Mouse (Mus musculus) hindbrain, embryonic 11.5 days (tissue): Measurements from ENCODE around the gene Ctsz. TPM values are rescaled to one million over a fixed set of nuclear protein-coding genes. Genes with fewer than 3 reads are reported as not detected.

Experiments
- ATAC-seq: fragments of 200-750 bp; cut with Nextera tagmentation; 2 replicates; pipeline ENCODE4 v1.8.0; 2017; ENCODE audit warnings: mild to moderate bottlenecking, moderate TSS enrichment, moderate library complexity; ENCODE audit not compliant: low FRiP score
- DNase-seq: peaks from one replicate; pipeline ENCODE4 v3.0.0-alpha.2; 2015; ENCODE audit warnings: low spot score
- H3K27ac ChIP-seq: fragments of 300-500 bp; sonication (generic); 2 replicates; pipeline ENCODE4 v1.5.1; 2014; ENCODE audit warnings: mild to moderate bottlenecking, low read depth, low read length
- H3K27me3 ChIP-seq: fragments of 300-500 bp; sonication (generic); 2 replicates; pipeline ENCODE4 v1.6.1; 2014; ENCODE audit warnings: mild to moderate bottlenecking, low read length, moderate library complexity, mixed read lengths; ENCODE audit not compliant: control insufficient read depth, insufficient read depth
- H3K36me3 ChIP-seq: fragments of 300-500 bp; sonication (generic); 2 replicates; pipeline ENCODE4 v1.6.1; 2014; ENCODE audit warnings: mild to moderate bottlenecking, low read length, moderate library complexity, mixed read lengths; ENCODE audit not compliant: control insufficient read depth, insufficient read depth
- H3K4me1 ChIP-seq: fragments of 300-500 bp; sonication (generic); replicated peaks from 2 replicates; pipeline ENCODE4 v1.6.1; 2014; ENCODE audit warnings: low read length, mixed read lengths; ENCODE audit not compliant: control insufficient read depth, insufficient read depth
- H3K4me2 ChIP-seq: fragments of 300-500 bp; sonication (generic); replicated peaks from 2 replicates; pipeline ENCODE4 v1.6.1; 2014; ENCODE audit warnings: mild to moderate bottlenecking, low read depth, low read length
- H3K4me3 ChIP-seq: fragments of 300-500 bp; sonication (generic); 2 replicates; pipeline ENCODE4 v1.5.1; 2014; ENCODE audit warnings: low read depth, low read length
- H3K9ac ChIP-seq: fragments of 300-500 bp; sonication (generic); 2 replicates; pipeline ENCODE4 v1.6.1; 2014; ENCODE audit warnings: low read depth, low read length
- H3K9me3 ChIP-seq: fragments of 300-500 bp; sonication (generic); 2 replicates; pipeline ENCODE4 v1.6.1; 2016; ENCODE audit warnings: low read length; ENCODE audit not compliant: control insufficient read depth
- WGBS: fragments of 180-500 bp; shearing (Covaris S2); extraction: QIAGEN DNeasy Blood & Tissue Kit; methylation state at CpG from one replicate; pipeline ENCODE4 v1.1.7; 2014; 5-methylcytosine and 5-hydroxymethylcytosine counted together
- polyA plus RNA-seq: library from polyadenylated mRNA; unstranded; fragments of >200 nt; fragmentation: Nextera tagmentation; extraction: Ambion mirVana; gene quantifications from 2 replicates; pipeline ENCODE4 v1.2.1, GENCODE M21; 2014

Ctsz gene
- polyA plus RNA-seq = 90.2 and 93.7 TPM in 2 replicates

- Histone ChIP-seq H3K27me3 (no peaks in the 10 kb centered on the region), H3K9ac (peak within 1 kb of the TSS; percentile 68), H3K4me1 (no peaks in the 10 kb centered on the region), H3K4me3 (peak within 1 kb of the TSS; percentile 41), H3K9me3 (no peaks in the 10 kb centered on the region), H3K4me2 (peak within 1 kb of the TSS; percentile 70), H3K36me3 (no peaks in the 10 kb centered on the region), H3K27ac (no peak within 1 kb of the TSS)
- ATAC-seq (peak; percentile 87), DNase-seq (peak; percentile 76)
- under 1% methylated on average over 38 of the region's 38 CpGs for WGBS
These were observed at the start of gene Ctsz for GRCm38 (mm10) chr2:174438737-174439449. TSS of gene Ctsz (minus strand) at chr2:174439039.

- DNase-seq = no peak
- H3K36me3 ChIP-seq = no peaks in the 10 kb centered on the region
- no peaks in the 10 kb centered on the region for H3K4me1 ChIP-seq
- no peak for ATAC-seq
- no peak overlapping the region for H3K27ac ChIP-seq
- 86% methylated on average over 5 of the region's 5 CpGs for WGBS
- H3K4me3 ChIP-seq = no peak overlapping the region
- no peak overlapping the region for H3K4me2 ChIP-seq
- H3K9me3 ChIP-seq = no peaks in the 10 kb centered on the region
- no peaks in the 10 kb centered on the region for H3K27me3 ChIP-seq
- no peak overlapping the region for H3K9ac ChIP-seq
These were observed 48.2 kb upstream of the Ctsz start for GRCm38 (mm10) chr2:174487005-174487404.

- 78% methylated on average over 5 of the region's 5 CpGs for WGBS
- H3K9me3 ChIP-seq = no peaks in the 10 kb centered on the region
These were observed 39.9 kb upstream of the Ctsz start for GRCm38 (mm10) chr2:174478746-174479145.

GRCm38 (mm10) chr2:174477543-174478319, 38.9 kb upstream of the Ctsz start:
- ATAC-seq = no peak
- H3K36me3 ChIP-seq = no peaks in the 10 kb centered on the region
- no peak overlapping the region for H3K4me3 ChIP-seq
- no peak for DNase-seq
- H3K4me1 ChIP-seq = 0 out of 2 replicates have a peak, but pooled peaks cover 2% of the 10 kb centered on the region
- WGBS = 90% methylated on average over 3 of the region's 3 CpGs
- no peak overlapping the region for H3K4me2 ChIP-seq
- no peaks in the 10 kb centered on the region for H3K27me3 ChIP-seq
- H3K9me3 ChIP-seq = no peaks in the 10 kb centered on the region
- H3K9ac ChIP-seq = no peak overlapping the region
- H3K27ac ChIP-seq = no peak overlapping the region

More at GRCm38 (mm10) chr2:174478746-174479145, 39.9 kb upstream of the Ctsz start:
- Histone ChIP-seq H3K27me3 (no peaks in the 10 kb centered on the region), H3K27ac (no peak overlapping the region), H3K4me2 (no peak overlapping the region), H3K4me1 (no peaks in the 10 kb centered on the region), H3K4me3 (no peak overlapping the region), H3K36me3 (no peaks in the 10 kb centered on the region), H3K9ac (no peak overlapping the region)
- DNase-seq (no peak), ATAC-seq (no peak)

- Histone ChIP-seq H3K4me2 (peak overlapping the region; percentile 48), H3K9ac (peak overlapping the region; percentile 55), H3K4me3 (peak overlapping the region; percentile 31), H3K9me3 (no peaks in the 10 kb centered on the region), H3K4me1 (0 out of 2 replicates have a peak, but pooled peaks cover 2% of the 10 kb centered on the region), H3K27me3 (no peaks in the 10 kb centered on the region), H3K27ac (no peak overlapping the region), H3K36me3 (no peaks in the 10 kb centered on the region)
- ATAC-seq (no peak), DNase-seq (no peak)
- 85% methylated on average over 5 of the region's 5 CpGs for WGBS
These were observed 34.7 kb upstream of the Ctsz start for GRCm38 (mm10) chr2:174473550-174473927.

GRCm38 (mm10) chr2:174472818-174473549, 34.1 kb upstream of the Ctsz start, which contains the start of gene Prelid3b:
TSS of gene Prelid3b (minus strand) at chr2:174473081.
- Histone ChIP-seq H3K4me2 (peak within 1 kb of the TSS; percentile 67), H3K9me3 (no peaks in the 10 kb centered on the region), H3K4me3 (peak within 1 kb of the TSS; percentile 72), H3K27me3 (no peaks in the 10 kb centered on the region), H3K27ac (0 out of 2 replicates have a peak within 1 kb of the TSS, but pooled peaks have one; percentile 27), H3K4me1 (0 out of 2 replicates have a peak, but pooled peaks cover 2% of the 10 kb centered on the region), H3K9ac (peak within 1 kb of the TSS; percentile 78), H3K36me3 (no peaks in the 10 kb centered on the region)
- peak; percentile 100 for DNase-seq
- peak; percentile 99 for ATAC-seq
- WGBS = under 1% methylated on average over 49 of the region's 53 CpGs

GRCm38 (mm10) chr2:174472407-174472806, 33.6 kb upstream of the Ctsz start:
- Histone ChIP-seq H3K9me3 (no peaks in the 10 kb centered on the region), H3K4me3 (peak overlapping the region; percentile 72), H3K4me2 (peak overlapping the region; percentile 67), H3K27ac (0 out of 2 replicates have a peak overlapping the region, but pooled peaks have one; percentile 27), H3K9ac (peak overlapping the region; percentile 78), H3K4me1 (0 out of 2 replicates have a peak, but pooled peaks cover 2% of the 10 kb centered on the region), H3K27me3 (no peaks in the 10 kb centered on the region), H3K36me3 (no peaks in the 10 kb centered on the region)
- peak; percentile 52 for ATAC-seq
- no peak for DNase-seq
- WGBS = 9% methylated on average over 30 of the region's 30 CpGs

GRCm38 (mm10) chr2:174470786-174471405, 32.1 kb upstream of the Ctsz start:
- Histone ChIP-seq H3K9me3 (no peaks in the 10 kb centered on the region), H3K36me3 (no peaks in the 10 kb centered on the region), H3K4me3 (no peak overlapping the region), H3K9ac (no peak overlapping the region), H3K4me1 (0 out of 2 replicates have a peak, but pooled peaks cover 2% of the 10 kb centered on the region), H3K4me2 (no peak overlapping the region), H3K27me3 (no peaks in the 10 kb centered on the region), H3K27ac (no peak overlapping the region)
- no peak for DNase-seq
- no peak for ATAC-seq
- WGBS = 95% methylated on average over 7 of the region's 7 CpGs
